Mouse (Mus musculus) neural tube, embryonic 10.5 days (tissue): ENCODE measurements at regions not wholly inside any gene's neighbourhood (a gene's known extent, or its start where the extent isn't known, plus 50 kb on each side); places are given as distances from the start of the nearest gene placed in this dataset.
A peak's percentile ranks its signal among the peaks of the same experiment; 100 is the strongest.

Source experiments
- DNase-seq: peaks from one replicate; pipeline ENCODE4 v3.0.0-alpha.2; 2017; ENCODE audit warnings: low spot score; ENCODE audit errors: extremely low spot score

- no peak for DNase-seq
Observed at GRCm38 (mm10) chr4:153321085-153321484, 161.5 kb downstream of the Ajap1 start.

GRCm38 (mm10) chr4:153320602-153321001 is 162.0 kb downstream of the Ajap1 start:
- no peak for DNase-seq

GRCm38 (mm10) chr4:153316964-153317724 is 165.5 kb downstream of the Ajap1 start:
- DNase-seq = no peak

- no peak for DNase-seq
Observed at GRCm38 (mm10) chr4:153316519-153316918, 166.1 kb downstream of the Ajap1 start.

- DNase-seq = no peak
Observed at GRCm38 (mm10) chr4:153313961-153314360, 168.7 kb downstream of the Ajap1 start.

GRCm38 (mm10) chr4:153311574-153311973 is 171.0 kb downstream of the Ajap1 start:
- no peak for DNase-seq

- no peak for DNase-seq
Observed at GRCm38 (mm10) chr4:153310641-153311040, 172.0 kb downstream of the Ajap1 start.

GRCm38 (mm10) chr4:153303521-153303920 is 179.1 kb downstream of the Ajap1 start:
- DNase-seq = no peak

- DNase-seq = no peak
Observed at GRCm38 (mm10) chr4:153302855-153303254, 179.8 kb downstream of the Ajap1 start.

- DNase-seq = no peak
Observed at GRCm38 (mm10) chr4:153298277-153298676, 184.3 kb downstream of the Ajap1 start.

- no peak for DNase-seq
Observed at GRCm38 (mm10) chr4:153294828-153295227, 187.8 kb downstream of the Ajap1 start.

- DNase-seq = no peak
Observed at GRCm38 (mm10) chr4:153293137-153293536, 189.5 kb downstream of the Ajap1 start.

- DNase-seq = no peak
Observed at GRCm38 (mm10) chr4:153288362-153288761, 194.2 kb downstream of the Ajap1 start.

- DNase-seq = no peak
Observed at GRCm38 (mm10) chr4:153284209-153284608, 198.4 kb downstream of the Ajap1 start.

- no peak for DNase-seq
Observed at GRCm38 (mm10) chr4:153276571-153276970, 206.0 kb downstream of the Ajap1 start.

GRCm38 (mm10) chr4:153271376-153271775 is 211.2 kb downstream of the Ajap1 start:
- DNase-seq = no peak

GRCm38 (mm10) chr4:153263216-153263805 is 219.3 kb downstream of the Ajap1 start:
- no peak for DNase-seq

- peak; percentile 20 for DNase-seq
Observed at GRCm38 (mm10) chr4:153260941-153261557, 221.6 kb downstream of the Ajap1 start.

GRCm38 (mm10) chr4:153251943-153252342 is 230.7 kb downstream of the Ajap1 start:
- no peak for DNase-seq

- no peak for DNase-seq
Observed at GRCm38 (mm10) chr4:153251311-153251710, 231.3 kb downstream of the Ajap1 start.

- no peak for DNase-seq
Observed at GRCm38 (mm10) chr4:153236680-153237079, 245.9 kb downstream of the Ajap1 start.

GRCm38 (mm10) chr4:153233762-153234161 is 248.8 kb downstream of the Ajap1 start:
- no peak for DNase-seq

GRCm38 (mm10) chr4:153229221-153229620 is 253.4 kb downstream of the Ajap1 start:
- DNase-seq = no peak
